Mouse (Mus musculus) heart, postnatal 25 days (tissue): Measurements from ENCODE around the gene Wdr48. TPM values are rescaled to one million over a fixed set of nuclear protein-coding genes. Genes with fewer than 3 reads are reported as not detected.
A peak's percentile ranks its signal among the peaks of the same experiment; 100 is the strongest.

Experiments
- DNase-seq: peaks from one replicate; pipeline ENCODE4 v3.0.0; 2022; ENCODE audit warnings: low spot score
- intact Hi-C: fragments of 180-260 bp; cut with DNase I; formaldehyde crosslinking; loops from one replicate; pipeline ENCODE4 v1.15.1; 2025
- total RNA-seq, 2 experiments: library from RNA; stranded (reverse); gene quantifications; 2 replicates each; pipeline ENCODE4 v1.2.3; 2021

Wdr48 gene
- total RNA-seq, 2 experiments from 2014 or later, result 26.2 to 30.4 TPM

GRCm38 (mm10) chr9:119964206-119964605, 69.5 kb downstream of the Wdr48 start:
- peak; percentile 57 for DNase-seq
- intact Hi-C loops, result loop anchor here (2.0 kb wide), 1 partner anchor 19 kb away; no protein-coding TSS in a partner anchor

- no peak for DNase-seq
- intact Hi-C loops, result loop anchor here (2.0 kb wide), 1 partner anchor 18 kb away; no protein-coding TSS in a partner anchor
Observed at GRCm38 (mm10) chr9:119965186-119965585, 70.5 kb downstream of the Wdr48 start.

GRCm38 (mm10) chr9:119966221-119966910, 71.7 kb downstream of the Wdr48 start:
- no peak for DNase-seq
- intact Hi-C loops, result no loop called here

- DNase-seq, result no peak
- intact Hi-C loops, result no loop called here
Observed at GRCm38 (mm10) chr9:119969811-119970210, 75.1 kb downstream of the Wdr48 start.

- DNase-seq, result no peak
- intact Hi-C loops, result no loop called here
Observed at GRCm38 (mm10) chr9:119970221-119970620, 75.5 kb downstream of the Wdr48 start.

GRCm38 (mm10) chr9:119970763-119971656, 76.3 kb downstream of the Wdr48 start:
- no peak for DNase-seq
- intact Hi-C loops, result no loop called here

- intact Hi-C loops, result no loop called here
Observed at GRCm38 (mm10) chr9:119972166-119972565, 77.5 kb downstream of the Wdr48 start.

GRCm38 (mm10) chr9:119972582-119972981, 77.9 kb downstream of the Wdr48 start:
- intact Hi-C loops, result no loop called here
- DNase-seq, result no peak

More at GRCm38 (mm10) chr9:119972166-119972565, 77.5 kb downstream of the Wdr48 start:
- no peak for DNase-seq

GRCm38 (mm10) chr9:119973281-119973680, 78.6 kb downstream of the Wdr48 start:
- intact Hi-C loops, result no loop called here
- no peak for DNase-seq

GRCm38 (mm10) chr9:119973869-119974520, 79.3 kb downstream of the Wdr48 start:
- intact Hi-C loops, result no loop called here
- DNase-seq, result no peak

GRCm38 (mm10) chr9:119974609-119975008, 79.9 kb downstream of the Wdr48 start:
- intact Hi-C loops, result no loop called here
- DNase-seq, result no peak

GRCm38 (mm10) chr9:119975286-119975685, 80.6 kb downstream of the Wdr48 start:
- intact Hi-C loops, result no loop called here

More at GRCm38 (mm10) chr9:119975286-119975685, 80.6 kb downstream of the Wdr48 start:
- DNase-seq, result no peak

Other genes starting within 250 kb of the Wdr48 start
- under 1 TPM; 0.36 to 0.45 TPM for gene Scn10a, start 175.6 kb upstream of the Wdr48 start, total RNA-seq
- under 1 TPM in 1 of 2 experiments, not detected in 1; 0.05 TPM for gene Scn11a, start 69.4 kb upstream of the Wdr48 start, total RNA-seq
- gene Gorasp1, start 42.7 kb downstream of the Wdr48 start, total RNA-seq, result 10 to 100 TPM; 28.1 to 31.5 TPM
- not detected for gene Ttc21a, start 42.7 kb downstream of the Wdr48 start, total RNA-seq
- gene Csrnp1, start 89.8 kb downstream of the Wdr48 start, total RNA-seq, result 10 to 100 TPM in 1 of 2 experiments, 1 to 10 TPM in 1; 10.0 to 13.3 TPM
- 100 to 1,000 TPM; 125 to 136 TPM for gene Xirp1, start 128.7 kb downstream of the Wdr48 start, total RNA-seq
- 1 to 10 TPM; 3.0 to 5.1 TPM for gene Cx3cr1, start 175.0 kb downstream of the Wdr48 start, total RNA-seq
- gene Ccr8, start 197.2 kb downstream of the Wdr48 start, total RNA-seq, result not detected
- 10 to 100 TPM; 16.7 to 18.4 TPM for gene Slc25a38, start 215.5 kb downstream of the Wdr48 start, total RNA-seq
- 100 to 1,000 TPM; 545 TPM for gene Rpsa, start 232.8 kb downstream of the Wdr48 start, total RNA-seq